Comparison of ENCODE assay signal across 10 mouse cellular contexts in genomic region chr16:30992568-30992967, GRCm38 (mm10).
DNase-seq lines count a peak whose midpoint lies in the region; TF ChIP-seq lines count a peak whose summit lies in the region.
"Had no signal": no experiment of that assay in that cellular context is flagged by ENCODE, and none has a peak within 500 bp of the region (broad histone marks: within the 10 kb centered on the region; RNA-seq: fewer than 3 reads in every experiment).

No protein-coding gene starts in this region.

- H3K4me1 ChIP-seq in heart, adult 2 months (ENCODE audit: control insufficient read depth, insufficient read depth, low read length): peaks cover 17% of the 10 kb centered on the region
- peaks cover 29% of the 10 kb centered on the region for H3K4me1 ChIP-seq in heart, embryonic 10.5 days

- H3K9me3 ChIP-seq in heart, embryonic 10.5 days: no peaks in the 10 kb centered on the region

- H3K27me3 ChIP-seq in heart, adult 2 months (ENCODE audit: control insufficient read depth, insufficient read depth, low read length): no peaks in the 10 kb centered on the region
- no peaks in the 10 kb centered on the region for H3K27me3 ChIP-seq in heart, embryonic 10.5 days (ENCODE audit: insufficient read depth, poor library complexity, severe bottlenecking)

- intact Hi-C loops in heart, adult 2 months (cut with DNase I): loop anchor here (2.0 kb wide), 1 partner anchor 74 kb away; no protein-coding TSS in a partner anchor
- intact Hi-C loops in left cerebral cortex, postnatal 25 days (cut with DNase I): no loop called here

- no peaks in the 10 kb centered on the region for H3K36me3 ChIP-seq in heart, adult 2 months (ENCODE audit: control insufficient read depth, insufficient read depth, low read length)
- H3K36me3 ChIP-seq in heart, embryonic 10.5 days: no peaks in the 10 kb centered on the region

- H3K27ac ChIP-seq in heart, adult 2 months: peak overlapping the region; percentile 57
- H3K27ac ChIP-seq in heart, embryonic 10.5 days: no peak overlapping the region; the same call in 1 of the 2 replicates

- DNase-seq in heart, adult 2 months: peak in 1 of 2 experiments; percentile 71
- DNase-seq in heart, embryonic 10.5 days (ENCODE audit: low spot score): no peak
- DNase-seq in Muller cell, postnatal 12 days (ENCODE audit: inconsistent ontology term): peak; percentile 72
- peak; percentile 47 to 68 for DNase-seq in cerebellum, postnatal 14 days
- peak; percentile 59 for DNase-seq in kidney, postnatal 10 days
- no peak for DNase-seq in right cerebral cortex, postnatal 10 days (ENCODE audit: low spot score in 2 of 2)
- no peak for DNase-seq in layer of hippocampus, postnatal 14 days (ENCODE audit: low spot score in 2 of 2)
- no peak for DNase-seq in left cerebral cortex, postnatal 25 days (ENCODE audit: low spot score in 2 of 2)
- DNase-seq: lung, adult 18-20 months; retina, postnatal 1 day had no signal

- H3K9ac ChIP-seq in heart, adult 2 months (ENCODE audit: low read depth, low read length): no peak overlapping the region

- whole genome bisulfite sequencing in heart, adult 2 months: 37% methylated on average over 5 of the region's 5 CpGs
- 67% methylated on average over 5 of the region's 5 CpGs for WGBS in heart, embryonic 10.5 days

- no peak for TF ChIP-seq CTCF in heart, adult 2 months (IDR thresholded peaks at IDR 0.05)

- TF ChIP-seq POLR2A in heart, adult 2 months (IDR thresholded peaks at IDR 0.05; ENCODE audit: insufficient read depth, low read depth, low read length): peak; percentile 19; the same call in 1 of the 2 replicates

- no peak overlapping the region for H3K4me3 ChIP-seq in heart, adult 2 months
- no peak overlapping the region for H3K4me3 ChIP-seq in heart, embryonic 10.5 days

- peak; percentile 84; the same call in 1 of the 2 replicates for TF ChIP-seq EP300 in heart, adult 2 months (IDR thresholded peaks at IDR 0.05; ENCODE audit: insufficient read depth, low read depth, low read length)

- no peaks in the 10 kb centered on the region for H3K79me2 ChIP-seq in heart, adult 2 months (replicated peaks; ENCODE audit: control insufficient read depth, insufficient read depth, low read length)

Comparison
In these comparisons a context has a peak if more than half of its experiments do, and no peak if none do; other contexts are left out.
1. DNase-seq: peak in Muller cell, postnatal 12 days (single experiment), cerebellum, postnatal 14 days (2 of 2) and kidney, postnatal 10 days (single experiment); none in heart, embryonic 10.5 days (single experiment), right cerebral cortex, postnatal 10 days (0 of 2), layer of hippocampus, postnatal 14 days (0 of 2) and left cerebral cortex, postnatal 25 days (0 of 2).